Mouse (Mus musculus) CH12.LX (cell line): ENCODE results near the gene Cd164l2. TPM values are rescaled to one million over a fixed set of nuclear protein-coding genes. Genes with fewer than 3 reads are reported as not detected.
A peak's percentile ranks its signal among the peaks of the same experiment; 100 is the strongest.

Experiments used
- DNase-seq: peaks from one replicate; pipeline ENCODE4 v3.0.0-alpha.2; 2013; ENCODE audit errors: extremely low read depth
- H3K27ac ChIP-seq: 2 replicates; pipeline ENCODE4 v1.5.1; 2012; ENCODE audit warnings: low read depth, mild to moderate bottlenecking, control low read depth, moderate library complexity; ENCODE audit not compliant: insufficient read depth
- H3K27me3 ChIP-seq: replicated peaks from 2 replicates; pipeline ENCODE3; 2012; ENCODE audit warnings: inconsistent platforms
- H3K36me3 ChIP-seq, 2 experiments: replicated peaks in 1 of 2; 2 replicates each; pipeline versions ENCODE3 to v1.6.1; 2012; ENCODE audit warnings: inconsistent platforms in 1 of 2, low read length in 1 of 2, mild to moderate bottlenecking in 1 of 2, mixed read lengths in 1 of 2, moderate library complexity in 1 of 2; ENCODE audit not compliant: control insufficient read depth in 1 of 2, insufficient read depth in 1 of 2
- H3K4me1 ChIP-seq, 2 experiments: 2 replicates each; pipeline ENCODE4 v1.6.1; 2012; ENCODE audit warnings: inconsistent platforms in 1 of 2, moderate library complexity in 1 of 2; ENCODE audit not compliant: insufficient read depth in 2 of 2, control insufficient read depth in 1 of 2
- H3K4me2 ChIP-seq: 2 replicates; pipeline ENCODE4 v1.6.1; 2012; ENCODE audit warnings: low read depth, mild to moderate bottlenecking, control low read depth; ENCODE audit not compliant: poor library complexity, insufficient read depth, severe bottlenecking
- H3K4me3 ChIP-seq, 3 experiments: fragments of 150-350 bp in 1 of 3; sonication (generic) in 1 of 3; replicated peaks in 1 of 3; 2 replicates each; pipeline versions ENCODE3 to v1.5.1; 2011 to 2012; ENCODE audit warnings: low read depth in 2 of 3, low read length in 2 of 3, mild to moderate bottlenecking in 2 of 3, moderate library complexity in 2 of 3, control low read depth in 1 of 3, improper control_type of control experiment in 1 of 3, inconsistent platforms in 1 of 3, mixed read lengths in 1 of 3; ENCODE audit not compliant: poor library complexity in 1 of 3
- H3K79me2 ChIP-seq: replicated peaks from 2 replicates; pipeline ENCODE4 v1.6.1; 2012; ENCODE audit warnings: mild to moderate bottlenecking, moderate library complexity; ENCODE audit not compliant: control insufficient read depth, poor library complexity, insufficient read depth, severe bottlenecking; ENCODE audit errors: extremely low read depth
- H3K9ac ChIP-seq: 2 replicates; pipeline ENCODE4 v1.6.1; 2012; ENCODE audit warnings: low read depth, mild to moderate bottlenecking, control low read depth, moderate library complexity; ENCODE audit not compliant: insufficient read depth
- H3K9me3 ChIP-seq: replicated peaks from 2 replicates; pipeline ENCODE3; 2012; ENCODE audit warnings: low read length, inconsistent platforms, mixed read lengths
- CHD1 ChIP-seq: IDR thresholded peaks from 2 replicates; pipeline ENCODE4 v1.6.1; 2012; ENCODE audit warnings: low read depth, low read length, improper control_type of control experiment, inconsistent platforms
- CHD2 ChIP-seq: IDR thresholded peaks from 2 replicates; pipeline ENCODE4 v1.6.1; 2011; ENCODE audit warnings: low read length, improper control_type of control experiment
- CTCF ChIP-seq, 2 experiments: IDR thresholded peaks in 1 of 2; conservative IDR thresholded peaks in 1 of 2; 2 replicates each; pipeline ENCODE4 v1.5.1; 2011 to 2012; ENCODE audit warnings: low read depth in 2 of 2, low read length in 2 of 2, improper control_type of control experiment in 1 of 2, inconsistent platforms in 1 of 2, mild to moderate bottlenecking in 1 of 2, moderate library complexity in 1 of 2
- E2F4 ChIP-seq: IDR thresholded peaks from 2 replicates; pipeline ENCODE4 v1.6.1; 2011; ENCODE audit warnings: low read depth, low read length, improper control_type of control experiment; ENCODE audit not compliant: insufficient replicate concordance
- ELF1 ChIP-seq: IDR thresholded peaks from 2 replicates; pipeline ENCODE4 v1.6.1; 2014; ENCODE audit warnings: low read depth, mild to moderate bottlenecking, inconsistent platforms, low read length, improper control_type of control experiment
- EP300 ChIP-seq: IDR thresholded peaks from 2 replicates; pipeline ENCODE4 v1.6.1; 2011; ENCODE audit warnings: low read length, improper control_type of control experiment
- ETS1 ChIP-seq: conservative IDR thresholded peaks from 2 replicates; pipeline ENCODE4 v1.6.1; 2012; ENCODE audit warnings: low read depth, mild to moderate bottlenecking, inconsistent platforms, low read length, improper control_type of control experiment, moderate library complexity
- GABPA ChIP-seq: IDR thresholded peaks from 2 replicates; pipeline ENCODE4 v1.6.1; 2012; ENCODE audit warnings: low read depth, low read length, improper control_type of control experiment, inconsistent platforms; ENCODE audit not compliant: insufficient replicate concordance
- HCFC1 ChIP-seq: IDR thresholded peaks from 2 replicates; pipeline ENCODE4 v1.6.1; 2012; ENCODE audit warnings: low read depth, mild to moderate bottlenecking, inconsistent platforms, low read length, improper control_type of control experiment
- IRF4 ChIP-seq: IDR thresholded peaks from 2 replicates; pipeline ENCODE4 v1.6.1; 2014; ENCODE audit warnings: low read depth, mild to moderate bottlenecking, inconsistent platforms, low read length, improper control_type of control experiment
- JUN ChIP-seq: IDR thresholded peaks from 2 replicates; pipeline ENCODE4 v1.6.1; 2011; ENCODE audit warnings: low read depth, mild to moderate bottlenecking, low read length, improper control_type of control experiment, moderate library complexity; ENCODE audit not compliant: insufficient read depth
- JUND ChIP-seq: conservative IDR thresholded peaks from 2 replicates; pipeline ENCODE4 v1.6.1; 2011; ENCODE audit warnings: low read depth, low read length, improper control_type of control experiment
- MAFK ChIP-seq: IDR thresholded peaks from 2 replicates; pipeline ENCODE4 v1.6.1; 2011; ENCODE audit warnings: low read length, improper control_type of control experiment; ENCODE audit not compliant: insufficient replicate concordance
- MAX ChIP-seq: IDR thresholded peaks from 2 replicates; pipeline ENCODE4 v1.6.1; 2011; ENCODE audit warnings: low read length, improper control_type of control experiment
- MAZ ChIP-seq: IDR thresholded peaks from 2 replicates; pipeline ENCODE4 v1.6.1; 2012; ENCODE audit warnings: low read depth, mild to moderate bottlenecking, inconsistent platforms, low read length, improper control_type of control experiment, moderate library complexity
- MXI1 ChIP-seq: IDR thresholded peaks from 2 replicates; pipeline ENCODE4 v1.6.1; 2011; ENCODE audit warnings: mild to moderate bottlenecking, low read depth, low read length, improper control_type of control experiment
- MYC ChIP-seq: IDR thresholded peaks from 2 replicates; pipeline ENCODE4 v1.6.1; 2011; ENCODE audit warnings: low read depth, mild to moderate bottlenecking, improper control_type of control experiment, low read length
- NRF1 ChIP-seq: IDR thresholded peaks from 2 replicates; pipeline ENCODE4 v1.6.1; 2014; ENCODE audit warnings: low read depth, mild to moderate bottlenecking, inconsistent platforms, low read length, improper control_type of control experiment, moderate library complexity
- PAX5 ChIP-seq: IDR thresholded peaks from 2 replicates; pipeline ENCODE4 v1.6.1; 2012; ENCODE audit warnings: low read length, inconsistent platforms, mixed read lengths
- POLR2A ChIP-seq: IDR thresholded peaks from 2 replicates; pipeline ENCODE4 v1.6.1; 2011; ENCODE audit warnings: low read depth, mild to moderate bottlenecking, improper control_type of control experiment, low read length
- POLR2AphosphoS2 ChIP-seq: IDR thresholded peaks from 2 replicates; pipeline ENCODE4 v1.6.1; 2011; ENCODE audit warnings: low read depth, low read length, improper control_type of control experiment
- RAD21 ChIP-seq: IDR thresholded peaks from 2 replicates; pipeline ENCODE4 v1.6.1; 2011; ENCODE audit warnings: low read depth, mild to moderate bottlenecking, low read length, improper control_type of control experiment, moderate library complexity
- RCOR1 ChIP-seq: conservative IDR thresholded peaks from 2 replicates; pipeline ENCODE4 v1.6.1; 2012; ENCODE audit warnings: low read depth, mild to moderate bottlenecking, inconsistent platforms, low read length, improper control_type of control experiment
- SIN3A ChIP-seq: IDR thresholded peaks from 2 replicates; pipeline ENCODE4 v1.6.1; 2012; ENCODE audit warnings: low read length, improper control_type of control experiment, inconsistent platforms
- TCF12 ChIP-seq: IDR thresholded peaks from 2 replicates; pipeline ENCODE4 v1.6.1; 2014; ENCODE audit warnings: low read depth, mild to moderate bottlenecking, inconsistent platforms, low read length, improper control_type of control experiment
- USF1 ChIP-seq: IDR thresholded peaks from 2 replicates; pipeline ENCODE4 v1.6.1; 2014; ENCODE audit warnings: low read depth, mild to moderate bottlenecking, inconsistent platforms, low read length, improper control_type of control experiment
- USF2 ChIP-seq: conservative IDR thresholded peaks from 2 replicates; pipeline ENCODE4 v1.6.1; 2011; ENCODE audit warnings: low read depth, low read length, improper control_type of control experiment
- ZC3H11A ChIP-seq: IDR thresholded peaks from 2 replicates; pipeline ENCODE4 v1.6.1; 2012; ENCODE audit warnings: low read depth, mild to moderate bottlenecking, inconsistent platforms, low read length, improper control_type of control experiment
- ZKSCAN1 ChIP-seq: IDR thresholded peaks from 2 replicates; pipeline ENCODE4 v1.6.1; 2012; ENCODE audit warnings: low read depth, inconsistent platforms, low read length, improper control_type of control experiment, borderline replicate concordance
- ZMIZ1 ChIP-seq: IDR thresholded peaks from 2 replicates; pipeline ENCODE4 v1.6.1; 2012; ENCODE audit warnings: low read depth, mild to moderate bottlenecking, inconsistent platforms, low read length, improper control_type of control experiment
- dilution Hi-C: fragments of 300-500 bp; cut with MboI; formaldehyde crosslinking; loops from 2 replicates; pipeline ENCODE4 v1.14.3; 2020; ENCODE audit warnings: low sequenced_read_pairs; ENCODE audit not compliant: extremely low pct_unique_long_range_greater_than_20kb, extremely low pct_ligation_motif_present
- in situ Hi-C: fragments of 300-500 bp; cut with MboI; formaldehyde crosslinking; loops from 3 replicates; pipeline ENCODE4 v1.14.3; 2019; ENCODE audit warnings: low sequenced_read_pairs, low pct_ligation_motif_present, low pct_unique_long_range_greater_than_20kb, mixed read lengths
- polyA plus RNA-seq: library from polyadenylated mRNA; unstranded; fragments of >175 nt; gene quantifications from 2 replicates; pipeline ENCODE4 v1.2.1, GENCODE M21; 2012; ENCODE audit warnings: low read depth; ENCODE audit not compliant: insufficient read length
- total RNA-seq, 2 experiments: library from RNA; depleted of rRNA; stranded (reverse); fragments of 300-350 nt in 1 of 2; fragments of >200 nt in 1 of 2; gene quantifications; 2 replicates each; pipeline ENCODE4 v1.2.3; 2012 to 2014

The Cd164l2 gene
- total and polyA plus RNA-seq, 3 experiments, result not detected

GRCm38 (mm10) chr4:133169237-133170055 lies 42.5 kb upstream of the Cd164l2 start (continued):
- TF ChIP-seq ZKSCAN1, result no peak
- TF ChIP-seq ELF1, result peak; percentile 75
- TF ChIP-seq GABPA, result no peak
- 0 out of 2 replicates have a peak, but pooled peaks have one; percentile 49 for TF ChIP-seq EP300
- no peak for TF ChIP-seq POLR2AphosphoS2
- 0 out of 2 replicates have a peak, but pooled peaks have one; percentile 28 for TF ChIP-seq MAZ
- no peak for TF ChIP-seq USF2
- peak; percentile 11; the same call in 1 of the 2 replicates for TF ChIP-seq HCFC1
- TF ChIP-seq JUND, result no peak
- TF ChIP-seq CTCF (conservative IDR thresholded peaks at IDR 0.05 in 1 of 2, IDR thresholded peaks at IDR 0.05 in 1 of 2; ENCODE audit: low read depth in 2 of 2, low read length in 2 of 2), result no peak

DNA sequence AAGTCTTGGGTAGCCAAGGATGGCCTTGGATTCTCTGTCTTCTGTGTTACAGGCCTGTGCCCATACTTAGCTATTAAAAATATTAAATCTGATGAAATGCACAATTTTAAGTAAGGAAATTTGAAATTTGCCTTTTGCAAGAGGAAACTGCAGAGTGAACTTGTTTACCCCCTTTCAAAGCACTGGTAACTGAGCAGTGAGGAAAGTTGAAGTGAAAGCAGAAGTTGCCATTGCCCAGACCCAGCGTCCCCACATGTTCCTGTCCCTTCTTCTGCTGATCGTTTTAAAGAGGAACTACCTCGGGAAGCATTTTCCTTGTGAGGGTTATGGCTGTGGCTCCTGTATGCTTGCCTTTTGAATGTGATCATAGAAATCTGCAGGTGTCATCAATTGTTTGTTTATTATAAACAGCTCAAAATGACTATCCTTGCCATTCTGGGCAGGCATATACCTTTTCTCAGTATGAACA lies 41.8 kb upstream of the Cd164l2 start:
- peaks cover 44% of the 10 kb centered on the region for H3K79me2 ChIP-seq
- TF ChIP-seq EP300, result peak; percentile 91
- TF ChIP-seq GABPA, result no peak
- no peak for TF ChIP-seq CHD2
- TF ChIP-seq ELF1, result no peak
- no peak for TF ChIP-seq POLR2A
- no peak for TF ChIP-seq USF1
- TF ChIP-seq PAX5, result no peak
- no peak for TF ChIP-seq POLR2AphosphoS2
- TF ChIP-seq MAX, result peak; percentile 76
- TF ChIP-seq MAFK, result 0 out of 2 replicates have a peak, but pooled peaks have one; percentile 19
- no peak; the same call in 1 of the 2 replicates for TF ChIP-seq TCF12
- no peak for TF ChIP-seq ZC3H11A
- TF ChIP-seq MXI1, result peak; percentile 39; the same call in 1 of the 2 replicates
- no peak for TF ChIP-seq RAD21
- TF ChIP-seq SIN3A, result peak; percentile 47; the same call in 1 of the 2 replicates
- TF ChIP-seq ETS1, result peak; percentile 19; the same call in 1 of the 2 replicates
- no peak for TF ChIP-seq ZMIZ1
- TF ChIP-seq NRF1, result no peak
- peak; percentile 92 for TF ChIP-seq IRF4
- no peak for TF ChIP-seq E2F4
- TF ChIP-seq JUN, result no peak
- TF ChIP-seq USF2, result no peak
- TF ChIP-seq RCOR1, result no peak
- TF ChIP-seq MYC, result peak; percentile 90
- TF ChIP-seq CHD1, result peak; percentile 53; the same call in 1 of the 2 replicates
- no peak for TF ChIP-seq JUND
- no peak for TF ChIP-seq CTCF (conservative IDR thresholded peaks at IDR 0.05 in 1 of 2, IDR thresholded peaks at IDR 0.05 in 1 of 2; ENCODE audit: low read depth in 2 of 2, low read length in 2 of 2)
- in situ Hi-C loops (no loop called here), dilution Hi-C loops (no loop called here)
- peaks cover 3 to 32% of the 10 kb centered on the region in 2 experiments for H3K36me3 ChIP-seq
- no peaks in the 10 kb centered on the region for H3K9me3 ChIP-seq
- H3K27me3 ChIP-seq, result no peaks in the 10 kb centered on the region
- peaks cover 16 to 75% of the 10 kb centered on the region in 2 experiments for H3K4me1 ChIP-seq
- H3K27ac ChIP-seq, result peak overlapping the region; percentile 96
- peak overlapping the region in 1 of 3 experiments; percentile 26 for H3K4me3 ChIP-seq
- H3K9ac ChIP-seq, result peak overlapping the region; percentile 52
- DNase-seq, result peak; percentile 77
- peak overlapping the region; percentile 95 for H3K4me2 ChIP-seq
